Mouse (Mus musculus) small intestine, adult 2 months (tissue): ENCODE measurements around the gene Ska3.

Source experiments
- CTCF ChIP-seq: fragments of 200-500 bp; IDR thresholded peaks from 2 replicates; pipeline ENCODE4 v1.5.1; 2012; ENCODE audit warnings: low read depth, mild to moderate bottlenecking, control low read depth, inconsistent platforms, low read length, moderate library complexity, mixed read lengths; ENCODE audit not compliant: insufficient replicate concordance, insufficient read length; ENCODE audit errors: extremely low read depth
- POLR2A ChIP-seq: fragments of 200-500 bp; IDR thresholded peaks from 2 replicates; pipeline ENCODE4 v1.6.1; 2012; ENCODE audit warnings: low read depth, mild to moderate bottlenecking, control low read depth, inconsistent platforms, low read length, moderate library complexity

DNA sequence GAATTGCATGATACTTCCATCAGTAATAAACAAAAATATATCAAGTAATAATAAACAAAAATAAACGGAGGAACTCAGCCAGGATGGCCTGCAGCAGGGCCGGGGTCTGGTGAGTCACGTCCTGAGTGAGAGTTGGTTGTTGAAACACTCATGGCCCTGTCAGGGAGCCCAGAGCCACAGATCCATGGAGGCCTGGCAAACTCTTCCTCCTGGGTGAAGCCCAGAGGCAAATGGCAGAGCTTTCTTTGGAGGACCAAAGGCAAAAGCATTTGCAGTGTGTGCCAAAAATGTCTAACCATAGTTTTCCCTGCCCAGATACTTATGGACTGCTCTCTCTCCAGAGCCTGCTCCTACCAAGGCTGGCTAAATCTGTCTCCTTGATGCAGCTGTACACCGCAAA lies 34.8 kb downstream of the Ska3 start:
- TF ChIP-seq CTCF (no peak), POLR2A (no peak)
